Mouse (Mus musculus) embryonic facial prominence, embryonic 14.5 days (tissue): Measurements from ENCODE around the gene Adrm1. TPM values are rescaled to one million over a fixed set of nuclear protein-coding genes. Genes with fewer than 3 reads are reported as not detected.

Experiments used
- ATAC-seq: fragments of 200-750 bp; cut with Nextera tagmentation; 2 replicates; pipeline ENCODE4 v1.8.0; 2017; ENCODE audit warnings: low read depth, moderate number of reproducible peaks, moderate TSS enrichment
- DNase-seq: peaks from one replicate; pipeline ENCODE4 v3.0.0-alpha.2; 2015; ENCODE audit warnings: low spot score
- H3K27ac ChIP-seq: fragments of 300-500 bp; sonication (generic); replicated peaks from 2 replicates; pipeline ENCODE4 v1.5.1; 2014; ENCODE audit warnings: low read depth, mild to moderate bottlenecking, low read length, moderate library complexity
- H3K27me3 ChIP-seq: fragments of 300-500 bp; sonication (generic); replicated peaks from 2 replicates; pipeline ENCODE4 v1.6.1; 2014; ENCODE audit warnings: low read length; ENCODE audit not compliant: control insufficient read depth, insufficient read depth
- H3K36me3 ChIP-seq: fragments of 300-500 bp; sonication (generic); 2 replicates; pipeline ENCODE4 v1.6.1; 2014; ENCODE audit warnings: low read length, mixed read lengths; ENCODE audit not compliant: control insufficient read depth, insufficient read depth
- H3K4me1 ChIP-seq: fragments of 300-500 bp; sonication (generic); 2 replicates; pipeline ENCODE4 v1.6.1; 2014; ENCODE audit warnings: antibody characterized with exemption, low read length; ENCODE audit not compliant: control insufficient read depth, insufficient read depth
- H3K4me2 ChIP-seq: fragments of 300-500 bp; sonication (generic); 2 replicates; pipeline ENCODE4 v1.6.1; 2014; ENCODE audit warnings: low read depth, mild to moderate bottlenecking, low read length, moderate library complexity, mixed read lengths
- H3K4me3 ChIP-seq: fragments of 300-500 bp; sonication (generic); 2 replicates; pipeline ENCODE4 v1.5.1; 2014; ENCODE audit warnings: low read depth, mild to moderate bottlenecking, low read length
- H3K9ac ChIP-seq: fragments of 300-500 bp; sonication (generic); 2 replicates; pipeline ENCODE4 v1.6.1; 2014; ENCODE audit warnings: low read depth, mild to moderate bottlenecking, low read length, moderate library complexity, mixed read lengths
- H3K9me3 ChIP-seq: fragments of 300-500 bp; sonication (generic); 2 replicates; pipeline ENCODE4 v1.6.1; 2016; ENCODE audit warnings: low read length; ENCODE audit not compliant: control insufficient read depth
- WGBS: fragments of 180-500 bp; shearing (Covaris S2); extraction: QIAGEN DNeasy Blood & Tissue Kit; methylation state at CpG from one replicate; pipeline ENCODE4 v1.1.7; 2014; 5-methylcytosine and 5-hydroxymethylcytosine counted together
- polyA plus RNA-seq: library from polyadenylated mRNA; unstranded; fragments of >200 nt; fragmentation: Nextera tagmentation; extraction: Ambion mirVana; gene quantifications from 2 replicates; pipeline ENCODE4 v1.2.1, GENCODE M21; 2014

Gene Adrm1
- polyA plus RNA-seq, 1 experiment from 2014 or later, result 130 TPM

- no peak overlapping the region for H3K9ac ChIP-seq
- H3K27ac ChIP-seq, result no peak overlapping the region
- ATAC-seq, result no peak
- no peak overlapping the region for H3K4me3 ChIP-seq
- H3K4me1 ChIP-seq, result no peaks in the 10 kb centered on the region
- H3K27me3 ChIP-seq, result no peaks in the 10 kb centered on the region
- H3K4me2 ChIP-seq, result no peak overlapping the region
- no peaks in the 10 kb centered on the region for H3K9me3 ChIP-seq
- WGBS, result 90% methylated on average over 11 of the region's 11 CpGs
- DNase-seq, result no peak
- no peaks in the 10 kb centered on the region for H3K36me3 ChIP-seq
These were observed 16.1 kb downstream of the Adrm1 start for GRCm38 (mm10) chr2:180187362-180187761.

GRCm38 (mm10) chr2:180196610-180197322 lies 25.5 kb downstream of the Adrm1 start:
- no peaks in the 10 kb centered on the region for H3K4me1 ChIP-seq
- H3K9me3 ChIP-seq, result no peaks in the 10 kb centered on the region
- 67% methylated on average over 7 of the region's 12 CpGs for WGBS
- DNase-seq (no peak), ATAC-seq (no peak)
- no peaks in the 10 kb centered on the region for H3K36me3 ChIP-seq
- H3K4me3 ChIP-seq, result no peak overlapping the region
- H3K9ac ChIP-seq, result no peak overlapping the region
- no peak overlapping the region for H3K27ac ChIP-seq
- no peak overlapping the region for H3K4me2 ChIP-seq
- no peaks in the 10 kb centered on the region for H3K27me3 ChIP-seq

- H3K4me1 ChIP-seq, result no peaks in the 10 kb centered on the region
- no peaks in the 10 kb centered on the region for H3K9me3 ChIP-seq
- H3K4me2 ChIP-seq, result no peak overlapping the region
- no peaks in the 10 kb centered on the region for H3K27me3 ChIP-seq
- WGBS, result 77% methylated on average over 10 of the region's 10 CpGs
- no peak overlapping the region for H3K4me3 ChIP-seq
- H3K36me3 ChIP-seq, result no peaks in the 10 kb centered on the region
- H3K27ac ChIP-seq, result no peak overlapping the region
- no peak for DNase-seq
- ATAC-seq, result no peak
- no peak overlapping the region for H3K9ac ChIP-seq
These were observed 26.2 kb downstream of the Adrm1 start for GRCm38 (mm10) chr2:180197323-180198037.

GRCm38 (mm10) chr2:180198782-180199181 lies 27.5 kb downstream of the Adrm1 start:
- Histone ChIP-seq H3K27ac (no peak overlapping the region), H3K27me3 (no peaks in the 10 kb centered on the region), H3K9me3 (no peaks in the 10 kb centered on the region), H3K4me1 (no peaks in the 10 kb centered on the region), H3K4me3 (no peak overlapping the region), H3K9ac (no peak overlapping the region), H3K4me2 (no peak overlapping the region), H3K36me3 (no peaks in the 10 kb centered on the region)
- 87% methylated on average over 10 of the region's 10 CpGs for WGBS
- DNase-seq (no peak), ATAC-seq (no peak)

GRCm38 (mm10) chr2:180200681-180201080 lies 29.4 kb downstream of the Adrm1 start:
- no peak for ATAC-seq
- Histone ChIP-seq H3K27ac (no peak overlapping the region), H3K4me3 (no peak overlapping the region), H3K27me3 (no peaks in the 10 kb centered on the region), H3K9ac (no peak overlapping the region), H3K9me3 (no peaks in the 10 kb centered on the region), H3K4me2 (no peak overlapping the region), H3K4me1 (no peaks in the 10 kb centered on the region), H3K36me3 (no peaks in the 10 kb centered on the region)
- WGBS, result 70% methylated on average over 11 of the region's 11 CpGs
- no peak for DNase-seq

GRCm38 (mm10) chr2:180201303-180201702 lies 30.0 kb downstream of the Adrm1 start:
- no peak overlapping the region for H3K4me2 ChIP-seq
- H3K4me3 ChIP-seq, result no peak overlapping the region
- no peak for ATAC-seq
- no peaks in the 10 kb centered on the region for H3K36me3 ChIP-seq
- H3K4me1 ChIP-seq, result no peaks in the 10 kb centered on the region
- DNase-seq, result no peak
- 66% methylated on average over 9 of the region's 9 CpGs for WGBS
- no peaks in the 10 kb centered on the region for H3K9me3 ChIP-seq
- no peak overlapping the region for H3K27ac ChIP-seq
- H3K9ac ChIP-seq, result no peak overlapping the region
- H3K27me3 ChIP-seq, result no peaks in the 10 kb centered on the region

- no peak for ATAC-seq
These were observed 31.0 kb downstream of the Adrm1 start for GRCm38 (mm10) chr2:180202263-180202662.

DNA sequence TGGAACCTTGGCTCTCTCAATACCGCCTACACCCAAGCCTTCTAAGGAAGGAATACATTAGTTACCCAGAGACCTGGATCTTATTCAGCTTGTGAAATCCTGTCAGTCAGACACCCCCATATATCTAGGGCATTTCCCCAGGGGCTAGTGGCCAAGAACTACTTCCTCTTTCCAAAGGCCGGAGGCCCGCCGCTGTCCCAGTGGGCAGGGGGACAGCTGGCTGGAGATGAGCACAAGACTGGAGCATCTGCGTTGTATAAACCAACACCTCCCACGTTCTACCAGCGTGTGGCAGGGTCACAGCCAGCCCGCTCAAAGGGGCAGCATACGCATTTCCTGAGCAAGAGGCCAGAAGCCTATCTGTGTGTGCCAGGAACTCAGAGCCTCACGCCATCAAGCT lies 31.5 kb downstream of the Adrm1 start:
- no peak overlapping the region for H3K9ac ChIP-seq
- H3K4me1 ChIP-seq, result no peaks in the 10 kb centered on the region
- H3K36me3 ChIP-seq, result no peaks in the 10 kb centered on the region
- no peak overlapping the region for H3K4me2 ChIP-seq
- H3K27ac ChIP-seq, result no peak overlapping the region
- no peaks in the 10 kb centered on the region for H3K27me3 ChIP-seq
- no peaks in the 10 kb centered on the region for H3K9me3 ChIP-seq
- WGBS, result 80% methylated on average over 10 of the region's 10 CpGs
- H3K4me3 ChIP-seq, result no peak overlapping the region
- DNase-seq (no peak), ATAC-seq (no peak)

More at GRCm38 (mm10) chr2:180202263-180202662, 31.0 kb downstream of the Adrm1 start:
- Histone ChIP-seq H3K4me3 (no peak overlapping the region), H3K9ac (no peak overlapping the region), H3K9me3 (no peaks in the 10 kb centered on the region), H3K4me1 (no peaks in the 10 kb centered on the region), H3K4me2 (no peak overlapping the region), H3K36me3 (no peaks in the 10 kb centered on the region), H3K27ac (no peak overlapping the region), H3K27me3 (no peaks in the 10 kb centered on the region)
- no peak for DNase-seq
- 91% methylated on average over 14 of the region's 14 CpGs for WGBS

- no peak overlapping the region for H3K9ac ChIP-seq
- no peaks in the 10 kb centered on the region for H3K27me3 ChIP-seq
- no peaks in the 10 kb centered on the region for H3K36me3 ChIP-seq
- no peak overlapping the region for H3K27ac ChIP-seq
- WGBS, result 82% methylated on average over 9 of the region's 9 CpGs
- no peak overlapping the region for H3K4me3 ChIP-seq
- H3K4me1 ChIP-seq, result no peaks in the 10 kb centered on the region
- ATAC-seq (no peak), DNase-seq (no peak)
- no peak overlapping the region for H3K4me2 ChIP-seq
- no peaks in the 10 kb centered on the region for H3K9me3 ChIP-seq
These were observed 33.2 kb downstream of the Adrm1 start for GRCm38 (mm10) chr2:180204501-180204900.
